Mouse (Mus musculus) CD8-positive naive resting alpha-beta T cell, adult 2 months (primary cell): Measurements from ENCODE around the gene Igf1r.

Experiments used
- DNase-seq, 2 experiments: peaks; one replicate each; pipeline ENCODE4 v3.0.0; 2022; ENCODE audit warnings: low read depth in 2 of 2, low spot score in 2 of 2

Gene Igf1r

GRCm38 (mm10) chr7:68224006-68224405, 271.4 kb downstream of the Igf1r start:
- no peak for DNase-seq

- DNase-seq: no peak
These were observed 272.9 kb downstream of the Igf1r start for GRCm38 (mm10) chr7:68225427-68226054.

GRCm38 (mm10) chr7:68227021-68227420, 274.4 kb downstream of the Igf1r start:
- DNase-seq: no peak

- DNase-seq: no peak
These were observed 275.0 kb downstream of the Igf1r start for GRCm38 (mm10) chr7:68227621-68228020.

GRCm38 (mm10) chr7:68228491-68228890, 275.9 kb downstream of the Igf1r start:
- DNase-seq: no peak

GRCm38 (mm10) chr7:68230831-68231230, 278.2 kb downstream of the Igf1r start:
- no peak for DNase-seq

GRCm38 (mm10) chr7:68232521-68232920, 279.9 kb downstream of the Igf1r start:
- no peak for DNase-seq

GRCm38 (mm10) chr7:68233619-68234223, 281.1 kb downstream of the Igf1r start:
- no peak for DNase-seq

GRCm38 (mm10) chr7:68236817-68237216, 284.2 kb downstream of the Igf1r start:
- no peak for DNase-seq

GRCm38 (mm10) chr7:68239220-68239827, 286.7 kb downstream of the Igf1r start:
- no peak for DNase-seq

- DNase-seq: no peak
These were observed 288.6 kb downstream of the Igf1r start for GRCm38 (mm10) chr7:68241205-68241604.

- no peak for DNase-seq
These were observed 293.1 kb downstream of the Igf1r start for GRCm38 (mm10) chr7:68245681-68246080.

GRCm38 (mm10) chr7:68246249-68246648, 293.6 kb downstream of the Igf1r start:
- no peak for DNase-seq

GRCm38 (mm10) chr7:68250411-68250810, 297.8 kb downstream of the Igf1r start:
- DNase-seq: peak; percentile 68 to 73

GRCm38 (mm10) chr7:68250902-68251301, 298.3 kb downstream of the Igf1r start:
- DNase-seq: no peak

- no peak for DNase-seq
These were observed 305.1 kb downstream of the Igf1r start for GRCm38 (mm10) chr7:68257767-68258166.

- DNase-seq: no peak
These were observed 305.9 kb downstream of the Igf1r start for GRCm38 (mm10) chr7:68258326-68259150.

GRCm38 (mm10) chr7:68259523-68260081, 307.0 kb downstream of the Igf1r start:
- no peak for DNase-seq

- DNase-seq: no peak
These were observed 310.1 kb downstream of the Igf1r start for GRCm38 (mm10) chr7:68262612-68263200.

GRCm38 (mm10) chr7:68263346-68264027, 310.9 kb downstream of the Igf1r start:
- DNase-seq: no peak
